Mouse (Mus musculus) spleen, adult 12 weeks (tissue): ENCODE measurements around the gene Gipc3.

ENCODE experiments used
- DNase-seq: peaks from one replicate; pipeline ENCODE4 v3.0.0; 2022; ENCODE audit warnings: low spot score

Gene Gipc3

GRCm38 (mm10) chr10:81346453-81347067, 3.5 kb upstream of the Gipc3 start:
- DNase-seq, result no peak

GRCm38 (mm10) chr10:81345162-81345534, 2.1 kb upstream of the Gipc3 start:
- DNase-seq, result no peak

GRCm38 (mm10) chr10:81344421-81345161, 1.5 kb upstream of the Gipc3 start:
- DNase-seq, result no peak

- no peak for DNase-seq
These were observed 1.6 kb downstream of the Gipc3 start for GRCm38 (mm10) chr10:81341333-81341949.

- DNase-seq, result no peak
These were observed 2.3 kb downstream of the Gipc3 start for GRCm38 (mm10) chr10:81340551-81341332.

- DNase-seq, result no peak
These were observed 6.5 kb downstream of the Gipc3 start for GRCm38 (mm10) chr10:81336558-81336957.

- DNase-seq, result no peak
These were observed 7.4 kb downstream of the Gipc3 start for GRCm38 (mm10) chr10:81335393-81336340.

GRCm38 (mm10) chr10:81334324-81334723, 8.7 kb downstream of the Gipc3 start:
- no peak for DNase-seq

GRCm38 (mm10) chr10:81332277-81332676, 10.8 kb downstream of the Gipc3 start:
- DNase-seq, result no peak

GRCm38 (mm10) chr10:81330007-81330406, 13.1 kb downstream of the Gipc3 start:
- DNase-seq, result no peak

- no peak for DNase-seq
These were observed 13.7 kb downstream of the Gipc3 start for GRCm38 (mm10) chr10:81329194-81329975.

- no peak for DNase-seq
These were observed 14.7 kb downstream of the Gipc3 start, which contains the start of gene Tbxa2r for GRCm38 (mm10) chr10:81328386-81328785. Gene Tbxa2r, plus strand, starts transcription at chr10:81328731.

GRCm38 (mm10) chr10:81327959-81328358, 15.1 kb downstream of the Gipc3 start:
- no peak for DNase-seq

GRCm38 (mm10) chr10:81326858-81327257, 16.2 kb downstream of the Gipc3 start:
- no peak for DNase-seq

GRCm38 (mm10) chr10:81325781-81326180, 17.3 kb downstream of the Gipc3 start:
- DNase-seq, result no peak

GRCm38 (mm10) chr10:81325176-81325575, 17.9 kb downstream of the Gipc3 start:
- no peak for DNase-seq

GRCm38 (mm10) chr10:81323791-81324530, 19.1 kb downstream of the Gipc3 start:
- no peak for DNase-seq

- no peak for DNase-seq
These were observed 19.8 kb downstream of the Gipc3 start for GRCm38 (mm10) chr10:81323141-81323775.

- DNase-seq, result no peak
These were observed 20.6 kb downstream of the Gipc3 start for GRCm38 (mm10) chr10:81322444-81322843.
